Mouse (Mus musculus) intestine, embryonic 14.5 days (tissue): ENCODE measurements around the gene Coil. TPM values are rescaled to one million over a fixed set of nuclear protein-coding genes. Genes with fewer than 3 reads are reported as not detected.

Source experiments
- ATAC-seq: fragments of 200-750 bp; cut with Nextera tagmentation; replicated peaks from 2 replicates; pipeline ENCODE4 v1.8.0; 2017; ENCODE audit warnings: low read depth, moderate number of reproducible peaks, moderate TSS enrichment, moderate library complexity; ENCODE audit not compliant: low FRiP score, low TSS enrichment
- DNase-seq: peaks from one replicate; pipeline ENCODE4 v3.0.0-alpha.2; 2018; ENCODE audit warnings: low spot score
- H3K27ac ChIP-seq: fragments of 300-500 bp; sonication (generic); 2 replicates; pipeline ENCODE4 v1.5.1; 2014; ENCODE audit warnings: low read depth, mild to moderate bottlenecking, control low read depth
- H3K27me3 ChIP-seq: fragments of 300-500 bp; sonication (generic); replicated peaks from 2 replicates; pipeline ENCODE4 v1.6.1; 2014; ENCODE audit warnings: low read length, control low read depth; ENCODE audit not compliant: control insufficient read depth, insufficient read depth
- H3K36me3 ChIP-seq: fragments of 300-500 bp; sonication (generic); 2 replicates; pipeline ENCODE4 v1.6.1; 2014; ENCODE audit warnings: low read length, control low read depth; ENCODE audit not compliant: control insufficient read depth, insufficient read depth
- H3K4me1 ChIP-seq: fragments of 300-500 bp; sonication (generic); replicated peaks from 2 replicates; pipeline ENCODE4 v1.6.1; 2014; ENCODE audit warnings: low read length, control low read depth, mixed read lengths; ENCODE audit not compliant: control insufficient read depth, insufficient read depth
- H3K4me2 ChIP-seq: fragments of 300-500 bp; sonication (generic); 2 replicates; pipeline ENCODE4 v1.6.1; 2014; ENCODE audit warnings: low read length
- H3K4me3 ChIP-seq: fragments of 300-500 bp; sonication (generic); 2 replicates; pipeline ENCODE4 v1.5.1; 2014; ENCODE audit warnings: low read depth, low read length, control low read depth, mixed read lengths
- H3K9ac ChIP-seq: fragments of 300-500 bp; sonication (generic); 2 replicates; pipeline ENCODE4 v1.6.1; 2014; ENCODE audit warnings: mild to moderate bottlenecking, low read length
- H3K9me3 ChIP-seq: fragments of 300-500 bp; sonication (generic); 2 replicates; pipeline ENCODE4 v1.6.1; 2016; ENCODE audit warnings: low read length, control low read depth; ENCODE audit not compliant: control insufficient read depth
- WGBS: fragments of 180-500 bp; shearing (Covaris S2); extraction: QIAGEN DNeasy Blood & Tissue Kit; methylation state at CpG from one replicate; pipeline ENCODE4 v1.1.7; 2014; 5-methylcytosine and 5-hydroxymethylcytosine counted together
- polyA plus RNA-seq: library from polyadenylated mRNA; unstranded; fragments of >200 nt; fragmentation: Nextera tagmentation; extraction: Ambion mirVana; gene quantifications from 2 replicates; pipeline ENCODE4 v1.2.1, GENCODE M21; 2014

Coil gene
- polyA plus RNA-seq, 1 experiment from 2014 or later, result 10.4 TPM

GRCm38 (mm10) chr11:89021687-89022086 is 51.6 kb downstream of the Coil start:
- WGBS, result 69% methylated on average over 7 of the region's 7 CpGs
- Histone ChIP-seq H3K9me3 (no peaks in the 10 kb centered on the region), H3K4me2 (no peak overlapping the region), H3K27ac (peak overlapping the region; percentile 23; the same call in 1 of the 2 replicates), H3K9ac (no peak overlapping the region), H3K36me3 (peaks cover 16% of the 10 kb centered on the region), H3K27me3 (no peaks in the 10 kb centered on the region), H3K4me1 (peaks cover 8% of the 10 kb centered on the region), H3K4me3 (no peak overlapping the region)
- DNase-seq, result no peak
- no peak for ATAC-seq

GRCm38 (mm10) chr11:89022120-89022731 is 52.2 kb downstream of the Coil start:
- Histone ChIP-seq H3K4me1 (peaks cover 8% of the 10 kb centered on the region), H3K4me2 (no peak overlapping the region), H3K27ac (peak overlapping the region; percentile 23), H3K9ac (no peak overlapping the region), H3K9me3 (no peaks in the 10 kb centered on the region), H3K36me3 (peaks cover 13% of the 10 kb centered on the region), H3K27me3 (no peaks in the 10 kb centered on the region), H3K4me3 (no peak overlapping the region)
- peak; percentile 71 for ATAC-seq
- WGBS, result 42% methylated on average over 8 of the region's 8 CpGs
- peak; percentile 62 for DNase-seq

GRCm38 (mm10) chr11:89023477-89023876 is 53.4 kb downstream of the Coil start:
- no peak for ATAC-seq
- Histone ChIP-seq H3K9me3 (no peaks in the 10 kb centered on the region), H3K4me1 (peaks cover 8% of the 10 kb centered on the region), H3K4me2 (no peak overlapping the region), H3K27me3 (no peaks in the 10 kb centered on the region), H3K36me3 (peaks cover 9% of the 10 kb centered on the region), H3K9ac (no peak overlapping the region), H3K27ac (peak overlapping the region; percentile 80; the same call in 1 of the 2 replicates), H3K4me3 (no peak overlapping the region)
- no peak for DNase-seq
- 68% methylated on average over 10 of the region's 10 CpGs for WGBS

- peak; percentile 54 for ATAC-seq
- H3K9ac ChIP-seq, result no peak overlapping the region
- H3K9me3 ChIP-seq, result no peaks in the 10 kb centered on the region
- no peak overlapping the region for H3K4me3 ChIP-seq
- H3K4me2 ChIP-seq, result peak overlapping the region; percentile 22
- peaks cover 8% of the 10 kb centered on the region for H3K4me1 ChIP-seq
- no peaks in the 10 kb centered on the region for H3K27me3 ChIP-seq
- 29% methylated on average over 11 of the region's 11 CpGs for WGBS
- peak overlapping the region; percentile 80 for H3K27ac ChIP-seq
- peak; percentile 83 for DNase-seq
- peaks cover 2% of the 10 kb centered on the region; the same call in 1 of the 2 replicates for H3K36me3 ChIP-seq
Measured at GRCm38 (mm10) chr11:89024181-89024881, 54.3 kb downstream of the Coil start.

GRCm38 (mm10) chr11:89025603-89026002 is 55.6 kb downstream of the Coil start:
- H3K27me3 ChIP-seq, result no peaks in the 10 kb centered on the region
- no peak for ATAC-seq
- no peak for DNase-seq
- H3K9me3 ChIP-seq, result no peaks in the 10 kb centered on the region
- no peak overlapping the region for H3K4me3 ChIP-seq
- H3K4me1 ChIP-seq, result peaks cover 8% of the 10 kb centered on the region
- H3K9ac ChIP-seq, result no peak overlapping the region
- 79% methylated on average over 3 of the region's 3 CpGs for WGBS
- no peaks in the 10 kb centered on the region for H3K36me3 ChIP-seq
- no peak overlapping the region for H3K27ac ChIP-seq
- no peak overlapping the region for H3K4me2 ChIP-seq

- H3K4me3 ChIP-seq, result no peak overlapping the region
- 91% methylated on average over 3 of the region's 3 CpGs for WGBS
- peaks cover 8% of the 10 kb centered on the region for H3K4me1 ChIP-seq
- ATAC-seq (no peak), DNase-seq (no peak)
- H3K36me3 ChIP-seq, result no peaks in the 10 kb centered on the region
- H3K9me3 ChIP-seq, result no peaks in the 10 kb centered on the region
- H3K27me3 ChIP-seq, result no peaks in the 10 kb centered on the region
- H3K4me2 ChIP-seq, result no peak overlapping the region
- no peak overlapping the region for H3K27ac ChIP-seq
- H3K9ac ChIP-seq, result no peak overlapping the region
Measured at GRCm38 (mm10) chr11:89026117-89026516, 56.1 kb downstream of the Coil start.

GRCm38 (mm10) chr11:89027955-89028361 is 57.9 kb downstream of the Coil start:
- WGBS, result 72% methylated on average over 10 of the region's 10 CpGs

GRCm38 (mm10) chr11:89028871-89029405 is 58.9 kb downstream of the Coil start:
- no peak overlapping the region; the same call in 1 of the 2 replicates for H3K27ac ChIP-seq
- no peak for ATAC-seq
- peaks cover 8% of the 10 kb centered on the region for H3K4me1 ChIP-seq
- no peaks in the 10 kb centered on the region for H3K27me3 ChIP-seq
- H3K4me2 ChIP-seq, result no peak overlapping the region
- no peaks in the 10 kb centered on the region for H3K36me3 ChIP-seq
- no peak overlapping the region for H3K9ac ChIP-seq
- WGBS, result 44% methylated on average over 10 of the region's 10 CpGs
- no peak overlapping the region for H3K4me3 ChIP-seq
- H3K9me3 ChIP-seq, result no peaks in the 10 kb centered on the region
- DNase-seq, result no peak

More at GRCm38 (mm10) chr11:89027955-89028361, 57.9 kb downstream of the Coil start:
- no peak for DNase-seq
- H3K4me1 ChIP-seq, result peaks cover 8% of the 10 kb centered on the region
- H3K9ac ChIP-seq, result no peak overlapping the region
- H3K9me3 ChIP-seq, result no peaks in the 10 kb centered on the region
- no peak overlapping the region for H3K4me3 ChIP-seq
- no peak overlapping the region for H3K4me2 ChIP-seq
- no peak for ATAC-seq
- H3K27ac ChIP-seq, result peak overlapping the region; percentile 11; the same call in 1 of the 2 replicates
- H3K27me3 ChIP-seq, result no peaks in the 10 kb centered on the region
- H3K36me3 ChIP-seq, result no peaks in the 10 kb centered on the region
